Mouse (Mus musculus) limb, embryonic 11.5 days (tissue): ENCODE measurements at regions not wholly inside any gene's neighbourhood (a gene's known extent, or its start where the extent isn't known, plus 50 kb on each side); places are given as distances from the start of the nearest gene placed in this dataset.
A peak's percentile ranks its signal among the peaks of the same experiment; 100 is the strongest.

ENCODE experiments used
- ATAC-seq: fragments of 200-750 bp; cut with Nextera tagmentation; 2 replicates; pipeline ENCODE4 v1.8.0; 2017; ENCODE audit warnings: low read depth; ENCODE audit not compliant: insufficient number of reproducible peaks, low FRiP score, low TSS enrichment
- DNase-seq: peaks from one replicate; pipeline ENCODE4 v3.0.0-alpha.2; 2015; ENCODE audit warnings: low spot score
- H3K27ac ChIP-seq: fragments of 300-500 bp; sonication (generic); replicated peaks from 2 replicates; pipeline ENCODE4 v1.5.1; 2014; ENCODE audit warnings: low read depth, mild to moderate bottlenecking, low read length
- H3K27me3 ChIP-seq: fragments of 300-500 bp; sonication (generic); 2 replicates; pipeline ENCODE4 v1.6.1; 2014; ENCODE audit warnings: mild to moderate bottlenecking, low read length, mixed read lengths; ENCODE audit not compliant: control insufficient read depth, insufficient read depth
- H3K36me3 ChIP-seq: fragments of 300-500 bp; sonication (generic); 2 replicates; pipeline ENCODE4 v1.6.1; 2014; ENCODE audit warnings: mild to moderate bottlenecking, low read length, moderate library complexity, mixed read lengths; ENCODE audit not compliant: control insufficient read depth, insufficient read depth
- H3K4me1 ChIP-seq: fragments of 300-500 bp; sonication (generic); 2 replicates; pipeline ENCODE4 v1.6.1; 2014; ENCODE audit warnings: low read length, mixed read lengths; ENCODE audit not compliant: control insufficient read depth, insufficient read depth
- H3K4me2 ChIP-seq: fragments of 300-500 bp; sonication (generic); 2 replicates; pipeline ENCODE4 v1.6.1; 2014; ENCODE audit warnings: low read depth, mild to moderate bottlenecking, moderate library complexity; ENCODE audit not compliant: severe bottlenecking
- H3K4me3 ChIP-seq: fragments of 300-500 bp; sonication (generic); 2 replicates; pipeline ENCODE4 v1.5.1; 2014; ENCODE audit warnings: low read depth, low read length
- H3K9ac ChIP-seq: fragments of 300-500 bp; sonication (generic); 2 replicates; pipeline ENCODE4 v1.6.1; 2014; ENCODE audit warnings: mild to moderate bottlenecking, low read length
- H3K9me3 ChIP-seq: fragments of 300-500 bp; sonication (generic); 2 replicates; pipeline ENCODE4 v1.6.1; 2016; ENCODE audit warnings: low read length; ENCODE audit not compliant: control insufficient read depth
- WGBS: fragments of 180-500 bp; shearing (Covaris S2); extraction: QIAGEN DNeasy Blood & Tissue Kit; methylation state at CpG from one replicate; pipeline ENCODE4 v1.1.7; 2014; 5-methylcytosine and 5-hydroxymethylcytosine counted together

DNA sequence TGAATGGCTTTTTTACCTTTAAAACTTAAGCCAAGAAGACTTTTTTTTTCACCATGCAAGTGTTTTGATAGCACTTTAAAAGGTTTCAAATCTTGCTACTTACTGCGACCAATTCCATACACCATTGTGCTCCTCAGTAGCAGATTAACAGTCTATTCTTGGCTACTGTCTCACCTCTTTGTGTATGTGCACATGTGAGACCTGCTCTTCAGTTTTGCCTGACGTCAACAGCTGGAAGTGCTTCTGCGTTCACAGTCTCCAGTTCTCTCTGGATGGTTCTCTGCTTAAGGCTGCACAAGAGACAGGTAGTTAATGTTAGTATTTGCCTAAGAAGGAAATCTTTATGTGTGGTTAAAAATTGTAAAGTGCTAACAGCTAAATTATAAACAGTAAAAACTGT is 282.1 kb downstream of the Sim1 start:
- H3K36me3 ChIP-seq: no peaks in the 10 kb centered on the region
- H3K9me3 ChIP-seq: no peaks in the 10 kb centered on the region
- no peak for ATAC-seq
- no peak overlapping the region for H3K9ac ChIP-seq
- DNase-seq: no peak
- no peaks in the 10 kb centered on the region for H3K27me3 ChIP-seq
- 81% methylated on average over 3 of the region's 3 CpGs for WGBS
- H3K4me2 ChIP-seq: no peak overlapping the region
- no peak overlapping the region for H3K4me3 ChIP-seq
- H3K4me1 ChIP-seq: no peaks in the 10 kb centered on the region
- no peak overlapping the region for H3K27ac ChIP-seq

DNA sequence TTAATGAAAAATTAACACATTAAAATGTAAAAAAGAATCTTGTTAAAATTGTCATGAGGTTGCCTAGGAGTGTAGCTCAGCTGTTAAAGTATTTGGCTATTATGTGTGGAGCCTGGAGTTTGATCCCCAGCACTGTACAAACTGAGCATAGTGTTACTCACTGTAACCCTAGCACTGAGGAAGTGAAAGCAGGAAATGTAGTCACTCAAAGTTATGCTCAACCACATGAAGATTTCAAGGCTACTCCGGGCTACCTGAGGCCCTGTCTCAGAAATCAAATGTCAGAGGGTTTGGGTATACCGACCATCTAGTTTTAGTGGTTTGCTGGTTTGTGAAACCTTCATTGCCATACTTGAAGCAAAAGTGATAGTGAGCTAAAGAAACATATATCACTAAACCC is 287.2 kb downstream of the Sim1 start:
- Histone ChIP-seq H3K4me1 (no peaks in the 10 kb centered on the region), H3K27ac (no peak overlapping the region), H3K27me3 (no peaks in the 10 kb centered on the region), H3K36me3 (no peaks in the 10 kb centered on the region), H3K9ac (no peak overlapping the region), H3K4me3 (no peak overlapping the region), H3K4me2 (no peak overlapping the region), H3K9me3 (no peaks in the 10 kb centered on the region)
- ATAC-seq (no peak), DNase-seq (no peak)
- whole genome bisulfite sequencing: 88% methylated on average over 2 of the region's 2 CpGs

DNA sequence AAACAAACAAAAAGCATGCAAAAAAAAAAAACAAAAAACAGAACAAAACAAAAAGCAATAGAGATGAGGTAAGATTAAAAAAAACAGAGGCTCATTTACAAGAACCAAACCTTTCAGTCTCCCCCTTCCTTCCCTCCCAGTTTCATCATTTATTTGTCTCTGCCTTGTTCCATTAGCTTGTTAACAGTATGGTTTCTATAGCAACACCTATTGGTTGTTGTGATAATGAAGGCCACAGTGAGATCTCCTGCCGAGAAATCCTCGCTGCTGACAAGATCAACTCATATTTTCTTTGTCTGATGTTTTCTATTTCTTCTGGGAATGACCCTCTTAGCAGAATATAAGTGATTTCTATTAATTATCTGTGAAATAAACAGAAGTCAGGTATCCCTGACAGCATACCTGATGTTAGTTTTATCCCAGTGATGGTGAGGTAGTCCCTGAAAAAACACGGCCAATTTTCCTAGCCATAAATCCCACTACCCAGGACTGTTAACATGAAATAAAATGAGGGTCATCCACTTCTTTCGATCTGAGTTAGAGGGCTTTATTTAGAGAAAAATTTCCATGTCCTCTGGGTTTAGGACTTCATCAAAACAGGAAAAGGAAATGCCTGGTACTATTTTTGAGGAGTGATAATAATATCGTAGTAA is 288.9 kb upstream of the Gm49339 start:
- Histone ChIP-seq H3K27me3 (no peaks in the 10 kb centered on the region), H3K27ac (no peak overlapping the region), H3K4me1 (no peaks in the 10 kb centered on the region), H3K36me3 (no peaks in the 10 kb centered on the region), H3K9me3 (no peaks in the 10 kb centered on the region), H3K9ac (no peak overlapping the region), H3K4me3 (no peak overlapping the region), H3K4me2 (no peak overlapping the region)
- 51% methylated on average over 5 of the region's 5 CpGs for WGBS
- ATAC-seq (no peak), DNase-seq (no peak)

GRCm38 (mm10) chr10:51219481-51219880 is 260.9 kb upstream of the Gm49339 start:
- no peaks in the 10 kb centered on the region for H3K27me3 ChIP-seq
- H3K9ac ChIP-seq: no peak overlapping the region
- H3K27ac ChIP-seq: no peak overlapping the region
- H3K4me2 ChIP-seq: no peak overlapping the region
- WGBS: 80% methylated on average over 4 of the region's 4 CpGs
- H3K4me3 ChIP-seq: no peak overlapping the region
- DNase-seq (no peak), ATAC-seq (no peak)
- H3K36me3 ChIP-seq: no peaks in the 10 kb centered on the region
- H3K9me3 ChIP-seq: no peaks in the 10 kb centered on the region
- H3K4me1 ChIP-seq: no peaks in the 10 kb centered on the region

DNA sequence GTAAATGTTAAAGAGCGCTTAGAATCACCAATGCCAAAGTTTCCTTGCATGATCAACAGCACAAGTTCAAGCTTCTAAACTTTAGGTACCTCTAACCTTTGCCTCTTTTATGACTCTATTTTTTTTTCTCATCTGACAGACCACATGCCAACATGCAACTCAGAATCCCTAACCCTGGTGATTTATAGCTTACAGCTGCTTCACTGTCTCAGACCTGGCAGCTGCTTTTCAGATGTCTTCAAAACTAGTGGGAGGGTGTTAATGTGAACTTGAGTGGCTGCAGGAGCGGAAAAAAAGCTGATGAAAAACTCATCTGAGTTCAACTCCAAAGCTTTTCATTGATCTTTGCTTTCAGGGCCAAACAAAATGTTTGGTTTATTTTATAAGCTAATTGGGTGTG is 246.8 kb upstream of the Gm49339 start:
- ATAC-seq (peak; percentile 68; the same call in 1 of the 2 replicates), DNase-seq (peak; percentile 22)
- WGBS: 48% methylated on average over 2 of the region's 2 CpGs

DNA sequence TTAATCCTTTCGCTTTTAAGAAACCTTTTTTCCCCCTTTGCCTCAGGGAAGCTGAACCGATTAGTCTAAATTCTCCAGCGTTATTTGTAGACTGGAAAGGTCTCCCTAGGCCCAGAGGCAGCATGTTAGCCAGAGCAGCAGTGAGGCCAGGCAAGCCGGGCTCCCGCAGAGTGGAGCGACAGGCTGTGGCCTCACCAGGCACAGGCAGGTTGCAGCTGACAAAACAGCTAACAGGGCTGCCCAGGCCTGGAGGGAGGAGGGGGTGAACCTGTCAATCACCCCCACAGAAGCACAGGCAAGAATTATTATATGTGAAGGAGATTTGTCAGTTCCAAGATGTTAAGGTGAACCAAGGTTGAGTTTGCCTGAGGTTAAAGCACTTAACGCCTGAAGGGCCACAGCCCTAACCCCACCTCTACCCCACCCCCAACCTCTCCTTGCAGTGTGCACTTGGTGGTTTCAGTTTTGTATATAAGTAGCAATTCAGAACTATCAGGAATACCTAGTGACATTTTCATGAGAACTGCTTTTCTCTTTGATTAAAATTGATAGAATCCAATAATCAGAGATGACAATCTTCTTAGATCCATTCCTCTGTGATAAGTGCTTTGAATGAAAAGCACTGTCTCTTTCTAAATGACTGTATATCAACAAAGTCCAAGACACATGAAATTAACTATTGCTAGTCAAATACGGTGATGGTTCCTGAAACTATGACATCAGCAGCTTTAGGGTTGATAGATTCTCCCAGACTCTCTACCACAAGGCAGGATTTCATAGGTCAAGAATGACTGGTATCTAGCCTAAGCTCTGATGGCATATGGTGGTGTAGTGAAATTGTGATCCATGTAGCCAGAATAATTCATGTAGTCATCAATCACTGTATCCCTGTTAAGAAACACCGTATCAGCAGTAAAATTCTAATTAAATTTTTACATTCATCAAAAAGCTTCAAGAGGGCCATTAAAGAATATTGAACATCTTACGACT is 244.5 kb upstream of the Gm49339 start:
- DNase-seq (peak; percentile 69), ATAC-seq (peak; percentile 88)
- no peak overlapping the region for H3K9ac ChIP-seq
- no peaks in the 10 kb centered on the region for H3K36me3 ChIP-seq
- H3K4me3 ChIP-seq: no peak overlapping the region
- no peak overlapping the region for H3K27ac ChIP-seq
- WGBS: 27% methylated on average over 10 of the region's 10 CpGs
- H3K4me1 ChIP-seq: peaks cover 5% of the 10 kb centered on the region; the same call in 1 of the 2 replicates
- H3K27me3 ChIP-seq: no peaks in the 10 kb centered on the region
- H3K4me2 ChIP-seq: no peak overlapping the region
- H3K9me3 ChIP-seq: no peaks in the 10 kb centered on the region

More for the DNA sequence above, 246.8 kb upstream of the Gm49339 start:
- Histone ChIP-seq H3K27ac (no peak overlapping the region), H3K9ac (no peak overlapping the region), H3K27me3 (no peaks in the 10 kb centered on the region), H3K4me3 (no peak overlapping the region), H3K4me2 (no peak overlapping the region), H3K9me3 (no peaks in the 10 kb centered on the region), H3K4me1 (peaks cover 5% of the 10 kb centered on the region; the same call in 1 of the 2 replicates), H3K36me3 (no peaks in the 10 kb centered on the region)

DNA sequence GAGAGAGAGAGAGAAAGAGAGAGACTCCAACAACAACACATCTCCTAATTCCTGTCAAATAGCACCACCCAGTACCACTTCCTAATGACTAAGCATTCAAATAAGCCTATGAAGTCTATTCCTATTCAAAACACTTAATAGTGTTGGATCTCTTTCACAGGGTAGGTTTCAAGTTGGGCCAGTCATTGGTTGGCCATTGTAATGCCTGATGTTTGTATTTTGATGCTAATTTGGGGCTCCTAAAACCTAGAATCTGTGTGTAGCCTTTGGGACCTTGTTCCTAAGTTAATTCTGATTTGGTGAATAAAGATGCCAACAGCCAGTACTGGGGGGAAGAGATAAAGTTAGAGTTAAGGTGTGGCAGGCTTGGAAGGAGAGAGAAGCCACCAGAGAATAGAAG is 242.3 kb upstream of the Gm49339 start:
- no peaks in the 10 kb centered on the region for H3K9me3 ChIP-seq
- no peak for ATAC-seq

GRCm38 (mm10) chr10:51253439-51253838 is 227.0 kb upstream of the Gm49339 start:
- no peak overlapping the region for H3K9ac ChIP-seq
- H3K27ac ChIP-seq: no peak overlapping the region
- no peaks in the 10 kb centered on the region for H3K4me1 ChIP-seq
- no peaks in the 10 kb centered on the region for H3K36me3 ChIP-seq
- H3K9me3 ChIP-seq: no peaks in the 10 kb centered on the region
- no peak overlapping the region for H3K4me3 ChIP-seq
- no peak for ATAC-seq
- H3K4me2 ChIP-seq: no peak overlapping the region
- no peaks in the 10 kb centered on the region for H3K27me3 ChIP-seq
- WGBS: 96% methylated on average over 1 of the region's 1 CpGs
- no peak for DNase-seq

More for the DNA sequence above, 242.3 kb upstream of the Gm49339 start:
- Histone ChIP-seq H3K36me3 (no peaks in the 10 kb centered on the region), H3K4me1 (peaks cover 5% of the 10 kb centered on the region; the same call in 1 of the 2 replicates), H3K27ac (no peak overlapping the region), H3K9ac (no peak overlapping the region), H3K4me2 (no peak overlapping the region), H3K27me3 (no peaks in the 10 kb centered on the region), H3K4me3 (no peak overlapping the region)
- DNase-seq: no peak
